Mouse (Mus musculus) naive thymus-derived CD4-positive, alpha-beta T cell, adult 2 months (primary cell): Measurements from ENCODE around the gene 1700042G07Rik.

Experiments used
- DNase-seq: peaks from one replicate; pipeline ENCODE4 v3.0.0-alpha.2; 2011; ENCODE audit warnings: low read depth

Gene 1700042G07Rik

GRCm38 (mm10) chr4:116162142-116162541 is 11.0 kb upstream of the 1700042G07Rik start:
- DNase-seq = no peak

- DNase-seq = no peak
These were observed 8.2 kb upstream of the 1700042G07Rik start for GRCm38 (mm10) chr4:116164759-116165554.

GRCm38 (mm10) chr4:116165708-116166407 is 7.3 kb upstream of the 1700042G07Rik start:
- DNase-seq = no peak

- no peak for DNase-seq
These were observed 5.8 kb upstream of the 1700042G07Rik start, which contains the start of gene Tspan1 for GRCm38 (mm10) chr4:116167404-116167803. Gene Tspan1 (minus strand): TSS chr4:116167601.

- peak; percentile 65 for DNase-seq
These were observed 4.4 kb upstream of the 1700042G07Rik start for GRCm38 (mm10) chr4:116168617-116169352.

DNA sequence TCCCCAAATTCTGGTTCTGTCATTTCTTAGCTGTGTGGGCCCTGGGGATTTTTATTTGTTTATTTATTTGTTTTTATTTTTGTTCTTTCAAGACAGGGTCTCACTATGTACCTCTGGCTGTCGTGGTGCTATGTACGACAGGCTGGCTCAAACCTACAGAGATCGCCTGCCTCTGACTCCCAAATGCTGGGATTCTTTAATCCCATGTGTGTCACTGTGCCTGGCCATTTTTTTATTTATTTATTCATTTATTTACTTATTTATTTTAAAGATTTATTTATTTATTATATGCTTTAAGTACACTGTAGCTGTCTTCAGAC is 3.9 kb upstream of the 1700042G07Rik start:
- no peak for DNase-seq

DNA sequence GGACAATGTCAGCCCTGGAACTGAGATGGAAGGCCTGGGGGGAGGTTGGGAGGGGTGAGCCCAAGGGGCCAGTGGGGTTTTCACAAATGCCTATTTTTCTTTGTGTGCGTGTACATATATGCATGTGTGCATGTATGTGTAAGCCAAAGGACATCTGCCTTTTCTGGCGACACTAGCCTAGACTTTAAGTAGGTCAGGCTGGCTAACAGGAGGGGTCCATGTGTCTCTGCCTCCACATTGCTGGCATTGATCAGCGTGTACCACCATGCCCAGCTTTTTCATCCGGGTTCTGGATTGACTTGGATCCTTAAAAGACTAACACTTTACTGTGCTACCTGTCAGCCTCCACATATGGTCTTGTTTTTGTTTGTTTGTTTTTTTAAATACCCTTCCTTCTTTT is 580 bp downstream of the 1700042G07Rik start:
- DNase-seq = no peak

- no peak for DNase-seq
These were observed 1.4 kb downstream of the 1700042G07Rik start for GRCm38 (mm10) chr4:116174466-116175116.

DNA sequence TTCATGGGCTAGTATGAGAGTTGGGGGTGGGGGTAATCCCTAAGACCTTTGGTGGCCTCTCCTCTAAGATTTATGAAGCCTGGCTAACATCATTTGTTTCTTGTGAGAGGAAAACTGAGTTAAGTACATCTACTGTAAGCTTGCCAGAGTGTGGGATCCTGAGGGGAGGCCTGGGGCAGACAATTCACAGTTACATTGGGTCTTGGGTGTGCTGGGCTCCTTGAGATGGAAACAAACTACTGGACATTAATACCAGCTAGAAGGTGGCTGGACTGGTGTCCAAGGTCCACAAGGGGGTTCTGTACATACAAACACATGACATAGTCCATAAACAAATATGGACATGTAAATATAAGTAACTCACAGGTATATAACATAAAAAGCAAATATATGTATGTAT is 2.0 kb downstream of the 1700042G07Rik start:
- DNase-seq = no peak

- DNase-seq = no peak
These were observed 2.8 kb downstream of the 1700042G07Rik start for GRCm38 (mm10) chr4:116175711-116176542.

DNA sequence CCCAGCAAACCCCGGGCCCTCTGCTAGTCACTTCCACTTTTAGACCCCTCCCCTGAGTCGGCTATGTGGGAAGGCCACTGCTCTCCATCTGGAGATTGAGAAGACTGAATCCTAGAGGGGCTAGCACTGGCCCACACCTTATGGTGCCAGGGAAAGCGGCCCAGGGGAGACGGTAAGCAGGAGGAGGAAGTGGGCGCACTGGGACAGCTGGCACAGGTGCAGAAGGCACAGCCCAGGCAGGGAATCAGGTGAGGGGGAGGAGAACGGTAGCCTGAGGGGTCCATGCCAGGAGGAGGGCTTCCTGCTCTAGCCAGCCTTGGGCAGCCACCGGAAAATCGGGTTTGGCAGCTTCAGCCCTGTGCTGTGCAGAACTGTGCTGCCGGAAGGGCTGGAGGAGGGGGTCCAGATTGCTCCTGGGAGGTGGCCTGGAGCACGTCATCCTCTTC is 3.4 kb downstream of the 1700042G07Rik start:
- DNase-seq = no peak

DNA sequence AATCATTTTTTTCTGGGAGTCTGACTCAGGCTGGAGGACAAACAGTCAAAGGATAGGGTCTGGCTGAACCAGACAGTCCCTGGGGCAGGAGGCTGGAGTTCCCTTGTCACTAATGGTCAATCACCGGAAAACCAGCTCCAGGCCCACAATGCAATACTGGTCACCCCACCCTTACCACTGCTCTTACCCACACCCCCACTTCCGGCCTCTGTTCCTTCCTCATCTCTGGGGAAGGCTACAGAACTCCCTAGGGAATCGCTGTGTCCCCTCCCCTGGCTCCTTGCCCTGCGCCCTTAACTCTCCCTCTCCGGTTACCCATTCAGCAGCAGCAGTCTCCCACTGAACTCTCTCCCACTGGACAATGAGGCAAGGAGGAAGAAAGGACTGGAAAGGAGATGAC is 4.0 kb downstream of the 1700042G07Rik start:
- no peak for DNase-seq

GRCm38 (mm10) chr4:116182079-116182478 is 8.9 kb downstream of the 1700042G07Rik start:
- DNase-seq = no peak

GRCm38 (mm10) chr4:116182745-116183144 is 9.6 kb downstream of the 1700042G07Rik start:
- DNase-seq = no peak

DNA sequence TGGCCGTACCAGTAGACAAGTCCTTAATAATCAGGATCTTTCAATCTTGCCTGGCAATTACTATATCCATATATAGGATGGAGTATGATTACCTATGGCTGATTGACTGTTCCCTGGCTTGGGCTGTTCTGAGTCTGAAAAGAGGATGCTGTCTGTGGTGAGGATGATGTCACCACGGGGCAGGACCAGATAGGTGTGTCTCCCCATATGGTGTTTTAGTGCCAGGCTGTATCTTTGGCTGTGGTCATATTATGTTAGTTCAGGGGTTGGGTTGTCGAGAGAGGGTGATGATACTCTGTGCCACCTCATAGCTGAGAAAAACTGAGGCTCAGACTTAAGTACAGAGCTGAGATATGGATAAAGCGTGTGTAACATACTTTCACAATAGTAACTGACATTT is 11.9 kb downstream of the 1700042G07Rik start:
- DNase-seq = no peak

DNA sequence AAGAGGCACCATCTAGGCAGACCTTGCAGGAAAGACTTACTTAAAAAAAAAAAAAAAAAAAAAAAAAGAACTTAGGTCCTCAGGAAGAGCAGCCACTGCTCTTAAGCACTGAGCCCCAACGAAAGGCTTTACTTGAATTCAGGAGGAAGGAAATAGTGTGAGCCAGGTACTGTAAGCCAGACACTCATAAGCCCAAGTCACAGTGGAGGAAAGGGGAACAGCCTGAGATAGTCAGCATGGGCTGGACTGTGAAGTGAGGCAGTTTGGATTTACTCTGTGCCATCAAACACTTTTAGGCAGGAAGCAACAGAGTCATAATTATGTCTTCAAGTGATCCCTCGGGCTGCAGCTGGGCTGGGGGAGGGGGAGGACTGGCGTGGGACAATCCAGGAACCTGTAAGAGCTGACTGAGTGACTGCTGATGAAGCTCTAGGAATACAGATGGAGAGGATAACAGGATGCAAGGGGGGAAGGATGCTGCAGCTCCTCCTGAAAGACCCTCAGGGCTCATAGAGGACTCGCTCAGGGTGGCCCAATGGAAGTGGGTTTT is 19.2 kb downstream of the 1700042G07Rik start:
- DNase-seq = no peak

DNA sequence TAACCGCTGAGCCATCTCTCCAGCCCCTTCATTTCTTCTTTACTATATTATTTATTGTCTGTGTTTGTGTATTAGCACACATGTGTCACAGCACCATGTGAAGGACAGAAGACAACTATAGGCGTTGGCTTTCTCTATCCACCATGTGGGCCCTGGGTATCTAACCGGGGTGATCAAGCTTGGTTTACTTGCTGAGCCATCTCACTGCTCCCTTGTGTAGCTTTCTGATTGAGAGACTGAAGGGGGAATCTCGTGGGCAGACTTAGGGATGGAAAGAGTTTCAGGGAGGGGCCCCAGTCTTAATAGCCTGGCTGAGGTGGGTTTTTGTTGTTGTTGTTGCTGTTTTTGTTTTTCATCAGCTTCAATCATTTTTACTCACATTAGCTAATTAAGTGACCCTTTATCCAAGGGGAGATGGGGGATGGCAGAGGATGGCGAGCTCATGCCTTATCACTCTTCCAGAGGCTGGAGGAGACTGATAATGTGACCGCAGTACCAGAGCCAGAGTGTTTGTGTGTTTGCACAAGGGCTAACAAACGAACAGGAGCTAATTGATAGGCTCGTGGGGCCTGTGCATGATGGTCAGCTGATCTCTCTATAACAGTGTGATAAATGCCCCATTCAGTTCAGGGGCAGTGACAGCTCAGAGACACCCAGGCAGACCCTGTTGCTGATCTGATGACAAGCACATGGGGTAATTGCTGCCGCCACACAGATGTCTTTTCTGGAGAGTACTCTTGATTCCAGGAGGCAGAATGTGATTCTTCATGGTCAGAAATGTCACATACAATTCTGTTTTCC is 20.6 kb downstream of the 1700042G07Rik start:
- DNase-seq = no peak

DNA sequence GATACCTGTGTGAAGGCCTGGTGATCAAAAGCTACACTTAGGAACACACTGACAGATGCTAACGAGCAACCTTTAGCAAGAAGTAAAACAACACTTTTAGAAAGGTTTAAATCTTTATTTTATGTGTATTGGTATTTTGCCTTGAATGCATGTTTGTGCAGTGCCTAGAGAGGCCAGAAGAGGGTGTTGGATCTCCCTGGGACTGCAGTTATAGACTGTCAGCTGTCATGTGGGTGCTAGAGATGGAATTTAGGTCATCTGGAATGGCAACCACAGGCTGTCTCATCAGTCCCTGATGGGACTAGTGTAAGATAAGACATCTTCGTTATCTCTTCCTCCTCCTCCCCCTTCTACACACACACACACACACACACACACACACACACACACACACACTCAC is 25.2 kb downstream of the 1700042G07Rik start:
- DNase-seq = no peak

DNA sequence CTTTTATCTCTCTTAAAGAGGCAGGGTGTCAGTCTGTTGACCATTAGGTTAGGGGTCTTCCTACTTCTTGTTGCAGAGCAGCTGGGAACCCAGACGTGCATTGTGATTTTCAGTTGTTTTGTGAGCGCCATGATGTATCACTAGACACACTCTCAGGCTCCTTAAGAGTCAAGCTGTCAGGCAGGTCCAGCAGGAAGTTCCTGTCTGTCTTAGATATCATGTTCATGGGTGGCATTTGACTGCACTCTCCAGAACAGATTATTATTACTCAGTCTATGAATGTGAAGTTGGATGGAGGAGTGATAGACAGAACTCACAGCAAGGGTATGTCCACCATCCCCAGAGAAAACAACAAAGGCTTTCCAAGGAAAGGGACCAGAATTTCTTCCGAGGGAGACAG is 31.2 kb downstream of the 1700042G07Rik start:
- no peak for DNase-seq

GRCm38 (mm10) chr4:116206531-116206930 is 33.4 kb downstream of the 1700042G07Rik start:
- no peak for DNase-seq
